Mouse (Mus musculus) megakaryocyte, embryonic 14.5 days (primary cell): ENCODE measurements at regions not wholly inside any gene's neighbourhood (a gene's known extent, or its start where the extent isn't known, plus 50 kb on each side); places are given as distances from the start of the nearest gene placed in this dataset.

Experiments used
- FLI1 ChIP-seq: IDR thresholded peaks from 2 replicates; pipeline ENCODE4 v1.6.1; 2012; ENCODE audit warnings: low read length, inconsistent platforms, mixed read lengths
- GATA1 ChIP-seq: IDR thresholded peaks from 3 replicates; pipeline ENCODE4 v1.6.1; 2012; ENCODE audit warnings: mixed read lengths, low read length, inconsistent platforms, borderline replicate concordance

DNA sequence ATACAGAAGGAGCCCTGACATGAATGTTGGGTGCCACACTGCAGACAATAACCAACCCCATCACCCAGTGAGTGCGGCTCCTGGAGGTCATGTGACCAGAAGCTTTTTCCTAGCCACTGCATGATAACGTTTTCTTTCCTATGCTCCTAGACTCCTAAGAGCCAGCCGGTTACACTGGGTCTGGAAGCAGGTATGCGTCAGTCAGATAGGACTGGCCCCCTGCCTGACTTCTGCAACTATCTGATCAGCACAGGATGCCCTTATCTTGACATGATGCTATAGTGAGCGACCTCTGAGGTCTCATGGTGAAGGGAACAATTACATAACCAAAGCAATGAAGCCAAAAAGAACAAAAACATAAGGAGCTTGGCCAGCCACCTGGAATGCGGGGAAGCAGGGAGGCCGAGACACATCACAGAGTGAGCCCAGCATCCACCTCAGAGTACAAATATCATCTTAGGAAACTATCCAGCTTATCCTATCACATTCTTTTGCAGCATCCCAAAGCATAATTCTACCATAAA, 63.2 kb upstream of the Trib2 start:
- TF ChIP-seq GATA1, result no peak
- no peak for TF ChIP-seq FLI1
